Mouse (Mus musculus): ENCODE measurements around the gene Mto1. TPM values are rescaled to one million over a fixed set of nuclear protein-coding genes. Genes with fewer than 3 reads are reported as not detected.
A peak's percentile ranks its signal among the peaks of the same experiment; 100 is the strongest.
"Not testable (repeated sequence)": the region's sequence is repeated elsewhere in the genome, so short reads cannot be mapped to it uniquely, and the experiment has no call there.

Gene Mto1
- total RNA-seq, 2 experiments from 2014 or later, result 24.5 to 25.5 TPM

GRCm38 (mm10) chr9:78503223-78504079 lies 55.4 kb downstream of the Mto1 start:
- no peak for DNase-seq (ENCODE audit: low spot score)

DNA sequence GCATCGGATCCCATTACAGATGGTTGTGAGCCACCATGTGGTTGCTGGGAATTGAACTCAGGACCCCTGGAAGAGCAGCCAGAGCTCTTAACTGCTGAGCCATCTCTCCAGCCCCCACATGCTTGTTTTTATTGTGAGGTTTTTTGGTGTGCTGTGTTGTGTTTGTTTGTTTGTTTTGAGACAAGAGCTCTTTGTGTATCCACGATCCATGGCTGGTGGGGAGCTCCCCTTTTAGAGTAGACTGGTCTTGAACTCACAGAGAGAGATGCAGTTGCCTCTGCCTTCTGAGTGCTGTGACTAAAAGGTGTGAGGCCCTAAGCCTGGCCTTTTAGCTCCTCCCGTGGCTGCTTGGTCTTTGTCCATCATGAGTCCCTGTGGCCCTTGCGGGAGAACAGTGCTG lies 56.1 kb downstream of the Mto1 start:
- intact Hi-C loops (cut with DNase I), result no loop called here
- DNase-seq (ENCODE audit: low spot score), result no peak

More at GRCm38 (mm10) chr9:78503223-78504079, 55.4 kb downstream of the Mto1 start:
- intact Hi-C loops (cut with DNase I), result no loop called here

- intact Hi-C loops (cut with DNase I), result no loop called here
- DNase-seq (ENCODE audit: low spot score), result no peak
Measured at GRCm38 (mm10) chr9:78504679-78505078, 56.7 kb downstream of the Mto1 start.

- DNase-seq (ENCODE audit: low spot score), result no peak
- intact Hi-C loops (cut with DNase I), result no loop called here
Measured at GRCm38 (mm10) chr9:78505223-78505622, 57.2 kb downstream of the Mto1 start.

- intact Hi-C loops (cut with DNase I), result no loop called here
- no peak for DNase-seq (ENCODE audit: low spot score)
Measured at GRCm38 (mm10) chr9:78506002-78506721, 58.2 kb downstream of the Mto1 start.

- intact Hi-C loops (cut with DNase I), result no loop called here
- no peak for DNase-seq (ENCODE audit: low spot score)
Measured at GRCm38 (mm10) chr9:78506722-78507077, 58.7 kb downstream of the Mto1 start.

DNA sequence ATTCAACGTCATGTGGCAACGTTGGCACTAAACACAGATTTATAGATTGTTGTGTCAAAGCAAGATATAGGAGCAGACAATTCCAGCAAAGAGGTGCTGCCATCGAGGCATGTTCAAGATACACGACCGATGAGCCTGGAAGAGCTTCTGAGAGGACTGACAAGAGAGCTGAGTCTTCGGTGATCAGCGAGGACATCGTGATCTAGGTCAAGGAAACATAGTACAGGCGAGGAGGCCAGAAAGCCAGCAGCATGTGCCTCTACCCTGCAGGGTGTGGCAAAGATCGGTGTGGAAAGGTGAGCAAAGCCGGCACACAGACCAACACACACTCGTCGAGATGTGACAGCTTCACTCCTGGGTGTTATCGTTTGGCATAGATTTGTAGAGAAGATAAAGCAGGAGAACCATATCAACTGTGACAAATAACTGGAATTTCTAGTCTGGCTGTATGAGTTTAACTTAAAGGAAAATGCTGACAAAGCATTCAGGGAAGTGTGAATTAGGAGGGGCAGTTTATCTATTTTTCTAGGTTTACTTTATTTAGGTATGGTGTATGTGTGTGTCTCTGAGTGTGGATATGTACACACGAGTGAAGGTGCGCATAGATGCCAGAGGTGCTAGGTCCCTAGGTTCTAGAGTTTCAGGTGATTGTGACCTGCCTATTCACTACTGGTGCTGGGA lies 60.2 kb downstream of the Mto1 start:
- intact Hi-C loops (cut with DNase I), result no loop called here
- DNase-seq (ENCODE audit: low spot score), result no peak

- intact Hi-C loops (cut with DNase I), result no loop called here
- DNase-seq (ENCODE audit: low spot score), result no peak
Measured at GRCm38 (mm10) chr9:78511705-78512104, 63.7 kb downstream of the Mto1 start.

GRCm38 (mm10) chr9:78513776-78514500 lies 65.9 kb downstream of the Mto1 start:
- DNase-seq (ENCODE audit: low spot score), result peak; percentile 30
- intact Hi-C loops (cut with DNase I), result loop anchor here (2.0 kb wide), 1 partner anchor 23 kb away; no protein-coding TSS in a partner anchor

DNA sequence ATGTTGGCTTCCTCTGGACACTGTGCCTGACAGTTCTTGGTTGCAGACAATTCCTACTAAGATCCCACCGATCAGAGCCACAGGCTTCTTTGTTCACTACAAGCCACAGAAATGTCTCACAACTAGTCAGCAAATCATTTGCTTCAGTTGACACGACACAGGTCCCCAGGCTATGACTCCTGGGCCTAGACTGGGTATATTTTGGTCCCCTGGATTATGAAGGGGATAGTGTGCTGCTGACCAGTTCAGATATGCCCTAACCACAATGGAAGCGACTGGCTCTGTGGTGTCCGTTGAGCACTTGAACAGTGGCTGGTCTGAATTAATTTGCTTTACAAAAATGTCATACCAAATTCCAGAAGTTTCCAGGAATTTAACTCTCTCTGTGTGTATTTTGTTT lies 66.7 kb downstream of the Mto1 start:
- DNase-seq (ENCODE audit: low spot score), result no peak
- intact Hi-C loops (cut with DNase I), result loop anchor here (2.0 kb wide), 1 partner anchor 22 kb away; no protein-coding TSS in a partner anchor

DNA sequence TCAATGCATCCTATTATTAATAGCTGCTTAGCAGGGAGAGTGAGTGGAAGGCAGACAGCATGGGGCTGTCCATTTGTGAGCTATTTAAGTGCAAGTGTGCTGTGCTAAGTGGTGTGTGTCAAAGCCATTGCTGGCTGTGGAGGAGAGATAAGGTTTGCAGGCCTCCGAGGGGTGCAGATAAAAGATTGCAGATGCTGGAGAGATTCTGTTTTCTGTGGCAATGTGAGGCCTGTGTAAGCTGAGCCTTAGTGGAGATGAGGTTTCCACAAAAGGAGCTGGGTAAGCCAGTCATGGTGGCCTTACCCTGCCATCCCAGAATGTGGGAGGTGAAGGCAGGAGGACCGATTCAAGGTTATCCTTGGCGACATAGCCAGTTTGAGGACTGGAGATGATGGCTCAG lies 68.1 kb downstream of the Mto1 start:
- intact Hi-C loops (cut with DNase I), result no loop called here
- DNase-seq (ENCODE audit: low spot score), result no peak

DNA sequence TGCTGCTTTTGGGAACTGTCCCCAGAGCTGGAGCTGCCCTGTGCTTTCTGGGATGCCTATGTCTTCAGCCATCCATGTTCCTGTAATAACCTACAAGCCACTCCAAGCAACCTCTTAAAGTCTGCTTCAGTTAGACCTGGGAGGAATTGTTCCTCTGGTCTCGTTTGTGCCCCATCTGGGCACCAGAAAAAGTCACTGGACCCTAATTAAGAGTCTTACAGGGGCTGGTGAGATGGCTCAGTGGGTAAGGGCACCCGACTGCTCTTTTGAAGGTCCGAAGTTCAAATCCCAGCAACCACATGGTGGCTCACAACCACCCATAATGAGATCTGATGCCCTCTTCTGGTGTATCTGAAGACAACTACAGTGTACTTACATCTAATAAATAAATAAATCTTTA lies 69.2 kb downstream of the Mto1 start:
- intact Hi-C loops (cut with DNase I), result not testable (repeated sequence)

GRCm38 (mm10) chr9:78520127-78520779 lies 72.2 kb downstream of the Mto1 start:
- no peak for DNase-seq (ENCODE audit: low spot score)
- intact Hi-C loops (cut with DNase I), result no loop called here

More for the DNA sequence above, 69.2 kb downstream of the Mto1 start:
- DNase-seq (ENCODE audit: low spot score), result not testable (repeated sequence)

DNA sequence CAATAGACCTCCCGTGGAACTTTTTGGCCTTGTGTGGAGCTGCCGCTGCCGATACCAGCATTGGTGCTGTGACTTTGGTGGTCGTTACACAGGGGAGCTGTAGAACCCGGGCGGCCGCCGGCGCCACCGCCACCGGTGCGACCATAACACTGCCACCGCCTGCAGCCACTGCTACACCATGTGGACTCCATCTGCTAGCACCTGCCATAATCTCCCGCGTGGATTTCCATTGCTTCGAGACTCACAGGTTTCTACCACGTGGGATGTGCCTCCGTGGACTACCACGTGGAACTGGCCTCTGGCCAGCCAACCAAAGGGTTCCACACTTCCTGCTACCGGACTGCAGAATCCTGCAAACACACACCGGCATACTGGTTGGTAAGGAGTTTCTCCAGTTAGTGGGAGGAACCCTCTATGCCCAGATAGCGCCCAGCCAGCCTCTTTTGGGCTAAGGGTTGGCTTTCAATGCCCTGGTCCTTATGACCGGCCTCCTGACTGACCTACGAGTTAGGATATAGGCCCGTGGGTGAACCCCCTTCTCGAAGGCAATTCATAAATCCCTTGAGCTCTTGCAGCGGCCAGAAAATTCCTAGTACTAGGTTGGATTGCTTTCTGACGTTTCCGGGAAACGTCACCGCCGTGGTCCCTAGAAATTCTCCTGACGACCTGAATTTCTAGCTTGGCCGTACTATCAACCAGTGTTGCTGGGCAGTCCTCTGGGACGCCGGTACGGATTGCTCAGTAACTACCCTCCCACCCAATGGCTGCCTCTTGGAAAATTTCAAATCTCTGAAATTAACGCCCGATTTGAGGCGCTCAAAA lies 73.0 kb downstream of the Mto1 start:
- no peak for DNase-seq (ENCODE audit: low spot score)

DNA sequence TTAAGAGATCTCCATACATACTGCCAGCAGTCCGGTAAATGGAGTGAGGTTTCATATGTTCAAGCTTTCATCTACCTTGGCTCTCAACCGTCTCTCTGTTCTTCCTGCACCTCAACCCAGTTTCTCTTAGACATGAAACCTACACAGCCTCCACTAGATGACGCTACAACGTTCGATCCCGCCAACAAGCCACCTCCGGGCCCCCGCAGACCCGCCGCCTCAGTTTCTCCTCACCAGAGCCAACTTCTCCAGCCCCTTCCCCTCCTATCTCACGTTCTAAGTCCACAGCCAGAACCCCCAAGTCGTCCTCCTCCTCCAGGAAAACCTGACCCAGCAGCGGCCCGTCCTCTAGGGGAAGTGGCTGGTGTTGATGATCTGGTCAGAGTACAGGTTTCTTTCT lies 73.7 kb downstream of the Mto1 start:
- intact Hi-C loops (cut with DNase I), result no loop called here

More for the DNA sequence above, 73.0 kb downstream of the Mto1 start:
- intact Hi-C loops (cut with DNase I), result no loop called here

More for the DNA sequence above, 73.7 kb downstream of the Mto1 start:
- no peak for DNase-seq (ENCODE audit: low spot score)

All from heart, postnatal 25 days (tissue).